Mouse (Mus musculus): ENCODE measurements around the gene Ythdf1. TPM values are rescaled to one million over a fixed set of nuclear protein-coding genes. Genes with fewer than 3 reads are reported as not detected.
A peak's percentile ranks its signal among the peaks of the same experiment; 100 is the strongest.

The Ythdf1 gene
- polyA plus RNA-seq, 1 experiment = not detected

DNA sequence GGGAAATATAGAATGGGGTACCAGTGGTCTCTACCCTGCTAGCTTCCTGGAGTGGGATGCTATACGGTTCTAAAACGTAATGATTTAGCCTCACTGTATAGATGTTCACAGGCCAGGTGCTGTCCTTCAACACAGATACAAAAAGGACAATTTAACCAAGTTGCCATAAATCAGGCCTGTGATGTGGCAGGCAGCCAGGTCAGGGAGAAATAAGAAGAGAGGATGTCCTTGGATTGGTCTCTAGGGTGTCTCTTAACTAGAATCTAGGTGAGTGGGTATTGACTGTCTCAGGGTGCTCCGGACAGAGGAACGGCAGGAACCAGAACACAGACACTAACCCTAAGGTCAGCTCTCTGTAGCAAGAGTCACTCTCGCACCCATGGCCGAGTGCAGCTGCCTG lies 2.0 kb upstream of the Ythdf1 start:
- 94% methylated on average over 6 of the region's 6 CpGs for WGBS
- no peak for TF ChIP-seq POLR2A (IDR thresholded peaks at IDR 0.05; ENCODE audit: insufficient read depth, low read depth, low read length)
- Histone ChIP-seq H3K27ac (ENCODE audit: insufficient read depth, low read depth, low read length) (no peak overlapping the region), H3K4me1 (ENCODE audit: control insufficient read depth, insufficient read depth, low read length) (no peaks in the 10 kb centered on the region), H3K4me3 (ENCODE audit: insufficient read depth, low read depth, low read length) (no peak overlapping the region)

DNA sequence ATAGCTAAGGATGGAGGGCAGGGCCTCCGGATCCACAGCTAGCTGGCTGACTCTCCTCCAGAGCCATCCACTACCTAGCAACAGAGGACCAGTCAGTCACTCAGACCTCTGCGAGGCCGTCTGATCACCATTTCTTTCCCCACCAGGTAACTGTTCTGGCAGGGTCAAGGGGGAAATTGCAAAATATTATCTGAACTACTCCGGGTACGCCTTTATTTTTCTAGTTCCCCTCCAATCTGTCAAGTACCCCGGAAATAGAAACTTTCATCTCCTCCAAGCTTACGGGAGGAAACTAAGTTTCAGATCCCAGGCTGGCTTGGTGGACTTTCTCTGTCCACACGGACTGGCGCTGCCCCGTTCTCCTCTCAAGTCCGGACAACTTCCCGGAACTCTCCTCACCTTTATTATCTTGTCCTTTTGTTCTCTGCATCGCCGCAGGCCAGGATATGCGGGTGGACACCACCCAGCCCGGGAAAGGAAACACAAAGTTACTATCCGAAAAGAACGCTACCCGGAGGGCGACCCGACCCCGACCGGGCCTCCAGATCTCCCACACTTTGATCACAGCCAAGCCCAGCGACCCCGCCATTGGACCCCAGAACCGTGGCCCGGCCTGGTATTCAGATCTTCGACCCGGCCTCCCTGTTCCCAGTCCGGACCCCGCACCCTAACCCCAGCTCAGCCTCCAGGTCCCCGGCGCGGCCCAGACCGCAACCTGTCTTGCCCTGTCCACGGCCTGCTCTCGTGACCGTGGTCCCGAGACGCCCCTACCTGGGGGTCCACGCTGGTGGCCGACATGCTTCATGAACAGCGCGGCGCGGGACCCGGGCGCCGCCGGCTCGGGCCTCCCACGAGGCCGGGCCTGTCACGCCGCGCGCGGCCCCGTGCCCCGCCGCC lies 588 bp downstream of the Ythdf1 start:
- no peak overlapping the region for H3K27ac ChIP-seq (ENCODE audit: insufficient read depth, low read depth, low read length)
- peak overlapping the region; percentile 83 for H3K4me3 ChIP-seq (ENCODE audit: insufficient read depth, low read depth, low read length)
- TF ChIP-seq POLR2A (IDR thresholded peaks at IDR 0.05; ENCODE audit: insufficient read depth, low read depth, low read length) (no peak), CTCF (IDR thresholded peaks at IDR 0.05; ENCODE audit: insufficient read depth, low read depth, low read length) (no peak)
- H3K4me1 ChIP-seq (ENCODE audit: control insufficient read depth, insufficient read depth, low read length) = no peaks in the 10 kb centered on the region
- 1% methylated on average over 61 of the region's 61 CpGs for WGBS

DNA sequence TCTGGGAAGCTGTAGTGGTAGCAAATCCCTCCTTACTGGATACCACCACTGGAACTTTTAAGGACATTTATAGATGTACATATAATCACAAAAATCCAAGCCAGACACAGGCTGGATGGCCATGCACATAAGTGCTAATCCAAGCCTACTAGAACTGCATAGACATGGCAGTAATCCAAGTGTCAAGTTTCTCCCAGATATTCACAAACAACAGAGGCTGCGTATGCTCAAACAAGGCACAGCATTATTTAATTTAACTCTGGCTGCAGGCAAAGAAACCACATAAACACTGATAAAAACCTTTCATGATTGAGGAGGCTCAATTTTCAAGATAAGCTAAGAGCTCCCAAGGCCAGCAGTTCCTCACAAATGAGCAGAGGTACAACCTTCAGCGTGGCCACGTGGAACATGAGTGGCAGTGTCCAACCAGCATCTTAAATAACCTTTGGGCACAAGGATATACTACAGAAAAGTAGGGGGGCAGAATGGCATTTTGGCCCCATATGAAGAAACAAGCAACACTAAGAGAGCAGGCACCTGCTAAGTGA lies 4.8 kb downstream of the Ythdf1 start:
- no peak overlapping the region for H3K27ac ChIP-seq (ENCODE audit: insufficient read depth, low read depth, low read length)

DNA sequence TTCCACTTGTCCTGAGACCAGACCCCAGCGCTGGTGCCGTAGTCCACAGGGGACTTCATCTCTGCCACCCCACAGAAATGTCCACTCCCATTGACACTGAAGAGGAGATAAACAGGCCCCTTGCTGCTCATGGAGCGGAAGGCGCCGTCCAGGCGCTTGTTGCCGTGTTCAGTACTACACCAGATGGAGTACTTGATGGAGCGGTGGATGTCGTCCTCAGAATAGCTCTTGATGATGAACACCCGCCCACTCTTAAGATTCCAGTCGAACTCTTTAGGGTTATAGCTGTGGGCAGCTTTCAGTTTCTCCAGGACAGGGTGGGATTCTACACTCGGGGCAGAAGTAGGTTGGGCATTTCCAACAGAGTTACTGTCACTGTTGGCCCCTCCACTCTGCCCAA lies 9.8 kb downstream of the Ythdf1 start:
- Histone ChIP-seq H3K4me3 (ENCODE audit: insufficient read depth, low read depth, low read length) (no peak overlapping the region), H3K27ac (ENCODE audit: insufficient read depth, low read depth, low read length) (no peak overlapping the region), H3K4me1 (ENCODE audit: control insufficient read depth, insufficient read depth, low read length) (peaks cover 3% of the 10 kb centered on the region)
- TF ChIP-seq CTCF (IDR thresholded peaks at IDR 0.05; ENCODE audit: insufficient read depth, low read depth, low read length) (no peak), POLR2A (IDR thresholded peaks at IDR 0.05; ENCODE audit: insufficient read depth, low read depth, low read length) (no peak)
- WGBS = 78% methylated on average over 12 of the region's 12 CpGs

More for the DNA sequence above, 4.8 kb downstream of the Ythdf1 start:
- Histone ChIP-seq H3K4me3 (ENCODE audit: insufficient read depth, low read depth, low read length) (no peak overlapping the region), H3K4me1 (ENCODE audit: control insufficient read depth, insufficient read depth, low read length) (peaks cover under 1% of the 10 kb centered on the region; the same call in 1 of the 2 replicates)
- 60% methylated on average over 3 of the region's 3 CpGs for WGBS
- no peak for TF ChIP-seq CTCF (IDR thresholded peaks at IDR 0.05; ENCODE audit: insufficient read depth, low read depth, low read length)

DNA sequence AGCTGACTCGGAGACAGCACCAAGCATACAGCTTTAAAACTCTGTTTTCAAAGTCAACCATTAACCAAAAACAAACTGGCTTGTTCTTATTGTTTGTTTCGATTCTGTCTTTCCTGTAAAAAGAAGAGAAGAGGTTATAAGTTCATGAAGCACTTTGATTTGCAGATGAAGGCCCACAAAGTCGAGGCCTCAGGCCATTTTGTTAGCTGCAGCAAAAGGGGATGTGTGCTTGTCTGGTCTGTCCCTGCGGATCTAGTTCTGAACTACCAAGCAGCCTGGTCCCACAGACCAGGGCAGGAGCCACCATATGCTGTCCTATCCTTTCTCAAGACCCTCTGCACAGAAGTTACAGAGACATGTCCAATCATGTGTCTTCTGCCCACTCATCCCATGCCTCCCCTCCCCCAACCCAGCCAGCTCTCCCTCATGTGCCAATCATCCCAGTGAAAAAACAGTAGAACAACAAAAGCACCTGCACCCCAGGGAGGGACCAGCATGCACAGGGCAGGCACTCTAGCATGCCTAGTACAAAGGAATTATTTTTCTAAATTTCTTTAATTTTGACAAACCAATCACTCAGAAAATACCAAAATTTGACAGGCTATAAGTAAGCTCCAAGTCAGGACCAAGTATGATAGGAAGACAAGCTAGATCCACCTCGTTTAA lies 15.1 kb downstream of the Ythdf1 start:
- 68% methylated on average over 5 of the region's 5 CpGs for WGBS
- Histone ChIP-seq H3K27ac (ENCODE audit: insufficient read depth, low read depth, low read length) (no peak overlapping the region), H3K4me3 (ENCODE audit: insufficient read depth, low read depth, low read length) (no peak overlapping the region), H3K4me1 (ENCODE audit: control insufficient read depth, insufficient read depth, low read length) (peaks cover 3% of the 10 kb centered on the region)
- TF ChIP-seq POLR2A (IDR thresholded peaks at IDR 0.05; ENCODE audit: insufficient read depth, low read depth, low read length) (no peak), CTCF (IDR thresholded peaks at IDR 0.05; ENCODE audit: insufficient read depth, low read depth, low read length) (no peak)

DNA sequence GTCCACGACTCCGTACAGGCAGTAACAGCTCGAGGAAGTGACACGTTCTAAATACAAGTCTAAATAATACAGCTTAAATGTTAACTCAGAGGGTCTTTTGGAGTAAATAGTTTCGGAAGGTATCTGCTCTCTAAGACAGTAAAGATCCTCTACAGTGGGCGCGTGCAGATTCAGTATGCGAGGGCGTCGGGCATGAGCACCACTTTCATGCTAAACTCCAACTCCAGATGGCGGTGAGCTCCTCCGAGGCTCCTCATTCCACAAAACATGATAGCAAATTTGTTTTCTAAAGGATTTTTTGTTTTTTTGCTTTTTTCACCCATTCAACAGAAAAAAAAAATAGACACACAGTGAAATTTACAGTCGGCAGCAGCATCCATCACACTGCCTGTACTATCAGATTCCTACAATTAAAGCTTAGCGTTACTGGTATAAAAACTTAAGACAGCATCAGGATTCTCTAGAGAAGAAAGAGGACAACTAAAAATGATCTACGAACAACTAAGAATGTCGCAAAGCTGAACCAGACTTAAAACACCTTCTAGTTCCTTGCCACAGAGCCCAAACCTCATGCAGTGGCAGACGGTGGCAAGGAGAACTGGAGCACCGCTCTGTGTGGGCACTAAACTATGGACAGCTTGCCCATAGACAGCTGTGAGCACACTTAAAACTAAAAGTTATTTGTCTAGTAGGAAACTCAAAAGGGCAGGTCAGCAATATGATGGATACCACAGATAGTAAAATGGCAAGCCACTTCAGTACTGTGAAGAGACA lies 16.1 kb downstream of the Ythdf1 start:
- TF ChIP-seq CTCF (IDR thresholded peaks at IDR 0.05; ENCODE audit: insufficient read depth, low read depth, low read length) (no peak), POLR2A (IDR thresholded peaks at IDR 0.05; ENCODE audit: insufficient read depth, low read depth, low read length) (no peak)
- Histone ChIP-seq H3K4me3 (ENCODE audit: insufficient read depth, low read depth, low read length) (no peak overlapping the region), H3K27ac (ENCODE audit: insufficient read depth, low read depth, low read length) (no peak overlapping the region), H3K4me1 (ENCODE audit: control insufficient read depth, insufficient read depth, low read length) (peaks cover 2% of the 10 kb centered on the region; the same call in 1 of the 2 replicates)
- 81% methylated on average over 18 of the region's 18 CpGs for WGBS

DNA sequence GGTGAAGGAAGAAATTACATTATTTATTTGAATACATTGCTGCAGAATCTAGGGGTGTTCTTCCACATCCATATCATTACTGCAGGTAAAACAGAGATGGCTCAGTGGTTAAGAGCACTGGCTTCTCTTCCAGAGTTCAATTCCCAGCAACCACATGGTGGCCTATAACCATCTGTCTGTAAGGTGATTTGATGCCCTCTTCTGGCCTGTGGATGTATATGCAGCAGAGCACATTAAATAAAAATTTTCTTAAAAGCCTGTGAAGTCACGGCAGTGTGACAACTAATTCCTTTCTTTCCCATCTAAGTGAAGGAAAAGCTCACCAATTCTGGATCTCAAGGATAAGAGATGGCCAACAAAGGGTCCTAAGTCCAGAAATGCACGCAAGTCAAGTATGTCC lies 18.7 kb downstream of the Ythdf1 start:
- no peak for TF ChIP-seq CTCF (IDR thresholded peaks at IDR 0.05; ENCODE audit: insufficient read depth, low read depth, low read length)
- H3K4me1 ChIP-seq (ENCODE audit: control insufficient read depth, insufficient read depth, low read length) = peaks cover 14% of the 10 kb centered on the region
- 35% methylated on average over 2 of the region's 2 CpGs for WGBS
- no peak overlapping the region for H3K4me3 ChIP-seq (ENCODE audit: insufficient read depth, low read depth, low read length)
- H3K27ac ChIP-seq (ENCODE audit: insufficient read depth, low read depth, low read length) = no peak overlapping the region

DNA sequence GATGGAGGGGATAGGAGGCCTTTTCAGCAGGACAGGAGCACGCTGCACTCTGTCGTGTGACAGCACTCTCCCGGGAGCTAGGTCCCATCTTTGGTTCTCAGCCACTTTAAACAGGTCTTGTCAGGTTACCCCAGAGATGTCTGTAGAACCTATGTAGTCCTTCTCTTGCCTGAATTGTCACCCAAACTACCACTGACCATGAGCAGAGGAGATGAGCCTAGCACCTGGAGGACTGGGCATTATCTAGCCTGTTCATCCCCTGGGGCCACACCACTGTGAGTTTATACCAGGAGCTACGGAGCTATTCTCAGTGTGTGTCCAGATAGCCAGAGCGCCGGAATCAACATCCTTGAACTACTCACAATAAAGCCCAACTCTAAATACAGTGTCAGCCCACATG lies 22.9 kb downstream of the Ythdf1 start:
- Histone ChIP-seq H3K4me1 (ENCODE audit: control insufficient read depth, insufficient read depth, low read length) (peaks cover 29% of the 10 kb centered on the region), H3K27ac (ENCODE audit: insufficient read depth, low read depth, low read length) (peak overlapping the region; percentile 70), H3K4me3 (ENCODE audit: insufficient read depth, low read depth, low read length) (no peak overlapping the region)
- TF ChIP-seq POLR2A (IDR thresholded peaks at IDR 0.05; ENCODE audit: insufficient read depth, low read depth, low read length) (no peak), CTCF (IDR thresholded peaks at IDR 0.05; ENCODE audit: insufficient read depth, low read depth, low read length) (no peak)
- 31% methylated on average over 6 of the region's 6 CpGs for WGBS

Measured in olfactory bulb, adult 2 months (tissue).